Mouse (Mus musculus) myocyte (in vitro differentiated cells): ENCODE measurements at regions not wholly inside any gene's neighbourhood (a gene's known extent, or its start where the extent isn't known, plus 50 kb on each side); places are given as distances from the start of the nearest gene placed in this dataset.

Source experiments
- MAX ChIP-seq: IDR thresholded peaks from one replicate; pipeline ENCODE4 v1.6.1; 2011; ENCODE audit warnings: low read depth, mild to moderate bottlenecking, control low read depth
- MYOD1 ChIP-seq, 3 experiments: IDR thresholded peaks; one replicate each; pipeline ENCODE4 v1.6.1; 2011; ENCODE audit warnings: control low read depth in 2 of 3, low read depth in 2 of 3, mild to moderate bottlenecking in 2 of 3, moderate library complexity in 1 of 3; ENCODE audit not compliant: insufficient read length in 2 of 3, control insufficient read depth in 1 of 3
- MYOG ChIP-seq, 3 experiments: IDR thresholded peaks; one replicate each; pipeline ENCODE4 v1.6.1; 2011; ENCODE audit warnings: control low read depth in 2 of 3, low read depth in 2 of 3, mild to moderate bottlenecking in 2 of 3; ENCODE audit not compliant: insufficient read length in 2 of 3, control insufficient read depth in 1 of 3, insufficient read depth in 1 of 3
- POLR2A ChIP-seq: IDR thresholded peaks from one replicate; pipeline ENCODE4 v1.6.1; 2011; ENCODE audit warnings: low read depth, mild to moderate bottlenecking, control low read depth, moderate library complexity; ENCODE audit not compliant: insufficient read length
- POLR2AphosphoS2 ChIP-seq: IDR thresholded peaks from one replicate; pipeline ENCODE4 v1.6.1; 2011; ENCODE audit warnings: low read depth, control low read depth; ENCODE audit not compliant: insufficient read length
- USF1 ChIP-seq: IDR thresholded peaks from one replicate; pipeline ENCODE4 v1.6.1; 2011; ENCODE audit warnings: low read depth, mild to moderate bottlenecking, control low read depth, moderate library complexity

DNA sequence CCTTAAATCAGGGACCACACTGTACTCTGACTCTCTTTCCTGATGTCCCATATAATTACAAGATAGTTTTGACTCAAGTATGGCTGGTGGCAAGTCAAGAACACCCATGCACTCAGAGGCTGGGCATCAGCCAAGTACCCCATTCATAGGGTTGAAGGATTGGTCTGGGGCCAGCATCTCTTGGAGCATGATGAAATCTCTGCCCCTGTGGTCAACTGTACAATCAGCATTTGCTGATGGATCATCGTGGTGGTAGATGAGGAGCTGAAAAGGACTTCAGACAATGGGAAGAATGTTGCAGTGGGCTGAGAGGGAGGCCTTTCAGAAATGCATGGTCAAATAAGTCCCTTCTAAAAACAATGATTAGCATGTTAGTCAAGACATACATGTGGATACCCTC lies 128.6 kb upstream of the Ncam1 start:
- no peak for TF ChIP-seq POLR2AphosphoS2
- no peak for TF ChIP-seq POLR2A
- TF ChIP-seq MYOD1 (IDR thresholded peaks at IDR 0.05; ENCODE audit: control insufficient read depth in 1 of 3, insufficient read length in 2 of 3, low read depth in 2 of 3) = peak in 1 of 3 experiments; percentile 38
- TF ChIP-seq USF1 = no peak
- TF ChIP-seq MAX = no peak
- peak in 1 of 3 experiments; percentile 55 for TF ChIP-seq MYOG (IDR thresholded peaks at IDR 0.05; ENCODE audit: control insufficient read depth in 1 of 3, insufficient read depth in 1 of 3, insufficient read length in 2 of 3, low read depth in 2 of 3)
